Mouse (Mus musculus): ENCODE data around the gene Slc18b1.
"Not testable (repeated sequence)": the region's sequence is repeated elsewhere in the genome, so short reads cannot be mapped to it uniquely, and the experiment has no call there.

GRCm38 (mm10) chr10:23786631-23787038 lies 10.2 kb upstream of the Slc18b1 start:
- TF ChIP-seq CTCF (IDR thresholded peaks at IDR 0.05; ENCODE audit: control insufficient read depth, insufficient read depth, insufficient read length); USF1 (IDR thresholded peaks at IDR 0.05; ENCODE audit: low read depth): not testable (repeated sequence)

All from C2C12 (cell line).